22 mouse cellular contexts compared by ENCODE assay signal in genomic region chr10:75949053-75950045, GRCm38 (mm10). TPM values are rescaled to one million over a fixed set of nuclear protein-coding genes. Genes with fewer than 3 reads are reported as not detected.
DNase-seq lines count a peak whose midpoint lies in the region; ATAC-seq and TF ChIP-seq lines count a peak whose summit lies in the region.
"Had no signal": no experiment of that assay in that cellular context is flagged by ENCODE, and none has a peak within 500 bp of the region (broad histone marks: within the 10 kb centered on the region; RNA-seq: fewer than 3 reads in every experiment).

No protein-coding gene starts in this region.

- peaks cover 9% of the 10 kb centered on the region; the same call in 1 of the 2 replicates for H3K27me3 ChIP-seq in midbrain, embryonic 11.5 days (ENCODE audit: control insufficient read depth, insufficient read depth, low read length)
- 0 out of 2 replicates have a peak, but pooled peaks cover 5% of the 10 kb centered on the region for H3K27me3 ChIP-seq in midbrain, postnatal 0 days (ENCODE audit: insufficient read depth, low read length)
- H3K27me3 ChIP-seq in intestine, embryonic 15.5 days (replicated peaks): peaks cover 4% of the 10 kb centered on the region

- TF ChIP-seq CTCF in midbrain, postnatal 0 days (IDR thresholded peaks at IDR 0.05): no peak

- ATAC-seq in midbrain, embryonic 11.5 days (ENCODE audit: low FRiP score): no peak
- no peak for ATAC-seq in midbrain, postnatal 0 days (ENCODE audit: low FRiP score)
- no peak for ATAC-seq in intestine, embryonic 15.5 days
- ATAC-seq: inflammation-experienced regulatory T-cells, adult 6 months had no signal

- H3K9ac ChIP-seq in midbrain, embryonic 11.5 days (ENCODE audit: low read length): no peak overlapping the region
- H3K9ac ChIP-seq in midbrain, postnatal 0 days (replicated peaks; ENCODE audit: low read length, poor library complexity, severe bottlenecking): no peak overlapping the region
- no peak overlapping the region for H3K9ac ChIP-seq in intestine, embryonic 15.5 days
- H3K9ac ChIP-seq: lung, embryonic 14.5 days had no signal

- H3K27ac ChIP-seq in midbrain, embryonic 11.5 days (ENCODE audit: low read depth, low read length): no peak overlapping the region
- no peak overlapping the region for H3K27ac ChIP-seq in midbrain, postnatal 0 days (ENCODE audit: low read depth, low read length)
- no peak overlapping the region for H3K27ac ChIP-seq in intestine, embryonic 15.5 days
- H3K27ac ChIP-seq: hindbrain, embryonic 12.5 days; layer of hippocampus, adult 2 months; midbrain, embryonic 15.5 days had no signal

- no peaks in the 10 kb centered on the region for H3K9me3 ChIP-seq in midbrain, embryonic 11.5 days (ENCODE audit: control insufficient read depth, low read length)
- H3K9me3 ChIP-seq in midbrain, postnatal 0 days (ENCODE audit: low read length): no peaks in the 10 kb centered on the region
- H3K9me3 ChIP-seq in intestine, embryonic 15.5 days: no peaks in the 10 kb centered on the region
- H3K9me3 ChIP-seq: hindbrain, embryonic 12.5 days; midbrain, embryonic 15.5 days had no signal

- H3K4me2 ChIP-seq in midbrain, embryonic 11.5 days: no peak overlapping the region
- no peak overlapping the region for H3K4me2 ChIP-seq in midbrain, postnatal 0 days (ENCODE audit: low read depth, low read length, poor library complexity, severe bottlenecking)
- no peak overlapping the region for H3K4me2 ChIP-seq in intestine, embryonic 15.5 days (replicated peaks)

- WGBS in midbrain, embryonic 11.5 days: 83% methylated on average over 22 of the region's 22 CpGs
- 87% methylated on average over 22 of the region's 22 CpGs for WGBS in midbrain, postnatal 0 days
- 76% methylated on average over 22 of the region's 22 CpGs for WGBS in intestine, embryonic 15.5 days

- H3K36me3 ChIP-seq in midbrain, embryonic 11.5 days (ENCODE audit: control insufficient read depth, insufficient read depth, low read length): no peaks in the 10 kb centered on the region
- no peaks in the 10 kb centered on the region for H3K36me3 ChIP-seq in midbrain, postnatal 0 days (ENCODE audit: insufficient read depth, low read length)
- no peaks in the 10 kb centered on the region for H3K36me3 ChIP-seq in intestine, embryonic 15.5 days
- H3K36me3 ChIP-seq: hindbrain, embryonic 12.5 days; midbrain, embryonic 15.5 days had no signal

- peak; percentile 21 to 56 for DNase-seq in adrenal gland, adult (ENCODE audit: inconsistent age in 2 of 2, low spot score in 1 of 2)
- no peak for DNase-seq in adrenal gland, postnatal 36 days
- DNase-seq in midbrain, embryonic 11.5 days (ENCODE audit: low spot score, missing footprints): peak; percentile 71
- DNase-seq in midbrain, postnatal 0 days (ENCODE audit: low spot score): no peak
- peak; percentile 30 for DNase-seq in kidney, postnatal 10 days
- DNase-seq in spleen, postnatal 4 days (ENCODE audit: low spot score in 2 of 2): peak; percentile 52 to 69
- no peak for DNase-seq in thymus, postnatal 36 days
- DNase-seq: cerebellum, postnatal 25 days; gastrocnemius, postnatal 10 days; heart, postnatal 10 days; lung, embryonic 14.5 days; right cerebral cortex, adult 18-20 months; thymus, postnatal 4 days had no signal

- H3K4me3 ChIP-seq in midbrain, embryonic 11.5 days (ENCODE audit: low read depth, low read length): no peak overlapping the region
- H3K4me3 ChIP-seq in midbrain, postnatal 0 days (ENCODE audit: low read depth, low read length): no peak overlapping the region
- H3K4me3 ChIP-seq in intestine, embryonic 15.5 days (replicated peaks): no peak overlapping the region
- H3K4me3 ChIP-seq: layer of hippocampus, adult 2 months had no signal

- peaks cover 6% of the 10 kb centered on the region; the same call in 1 of the 2 replicates for H3K4me1 ChIP-seq in midbrain, embryonic 11.5 days (ENCODE audit: control insufficient read depth, insufficient read depth, low read length)
- H3K4me1 ChIP-seq in midbrain, postnatal 0 days (ENCODE audit: insufficient read depth, low read length): peaks cover 5% of the 10 kb centered on the region; the same call in 1 of the 2 replicates
- H3K4me1 ChIP-seq in intestine, embryonic 15.5 days (replicated peaks): peaks cover 9% of the 10 kb centered on the region; the same call in 1 of the 2 replicates

RNA-seq across cellular contexts. Expression of gene Gm5134, which starts 5.0 kb away (rescaled TPM):
- total RNA-seq in adrenal gland, postnatal 36 days (2021): not detected
- polyA plus RNA-seq in midbrain, embryonic 11.5 days (2014; fragmentation: Nextera tagmentation; extraction: Ambion mirVana): 0.06 and 0.11 TPM in 2 replicates
- not detected in 2 replicates for total RNA-seq in midbrain, postnatal 0 days (2014; rRNA removed)
- polyA plus RNA-seq in midbrain, postnatal 0 days (2015; fragmentation: Nextera tagmentation; extraction: Ambion mirVana): not detected in 2 replicates
- polyA plus RNA-seq in intestine, embryonic 15.5 days (2015; fragmentation: Nextera tagmentation; extraction: Ambion mirVana): not detected in 2 replicates
- total RNA-seq: gastrocnemius, postnatal 10 days; heart, adult 8-10 months; heart, postnatal 10 days; layer of hippocampus, adult 2 months; left cerebral cortex, postnatal 36 days; liver, adult 2 months had no signal
- polyA plus RNA-seq: embryonic facial prominence, embryonic 11.5 days; hindbrain, embryonic 12.5 days; liver, adult 2 months; midbrain, embryonic 15.5 days had no signal

RNA-seq across cellular contexts. Expression of gene Vpreb3, which starts 6.5 kb away (rescaled TPM):
- total RNA-seq in adrenal gland, postnatal 36 days (2021): not detected
- 0.47 and 0.70 TPM in 2 replicates for polyA plus RNA-seq in midbrain, embryonic 11.5 days (2014; fragmentation: Nextera tagmentation; extraction: Ambion mirVana)
- not detected in 2 replicates for total RNA-seq in midbrain, postnatal 0 days (2014; rRNA removed)
- 0.59 and 0.72 TPM in 2 replicates for polyA plus RNA-seq in midbrain, postnatal 0 days (2015; fragmentation: Nextera tagmentation; extraction: Ambion mirVana)
- polyA plus RNA-seq in intestine, embryonic 15.5 days (2015; fragmentation: Nextera tagmentation; extraction: Ambion mirVana): 0.57 and 0.89 TPM in 2 replicates
- total RNA-seq: heart, adult 8-10 months; layer of hippocampus, adult 2 months; left cerebral cortex, postnatal 36 days had no signal
- polyA plus RNA-seq: embryonic facial prominence, embryonic 11.5 days had no signal

RNA-seq across cellular contexts. Expression of gene Gm867, which starts 8.9 kb away (rescaled TPM):
- total RNA-seq in adrenal gland, postnatal 36 days (2021): 1 to 10 TPM in 1 of 2 experiments, under 1 TPM in 1; 0.83 to 2.3 TPM
- polyA plus RNA-seq in midbrain, embryonic 11.5 days (2014; fragmentation: Nextera tagmentation; extraction: Ambion mirVana): 0.48 and 1.5 TPM in 2 replicates
- total RNA-seq in midbrain, postnatal 0 days (2014; rRNA removed): 0.88 and 1.7 TPM in 2 replicates
- polyA plus RNA-seq in midbrain, postnatal 0 days (2015; fragmentation: Nextera tagmentation; extraction: Ambion mirVana): 1.6 TPM in 2 replicates
- 0.30 and 0.47 TPM in 2 replicates for polyA plus RNA-seq in intestine, embryonic 15.5 days (2015; fragmentation: Nextera tagmentation; extraction: Ambion mirVana)
- total RNA-seq: heart, adult 8-10 months; heart, postnatal 10 days had no signal
- polyA plus RNA-seq: inflammation-experienced regulatory T-cells, adult 6 months had no signal

RNA-seq across cellular contexts. Expression of gene Mmp11, which starts 13.1 kb away (rescaled TPM):
- total RNA-seq in adrenal gland, postnatal 36 days (2021): 10 to 100 TPM in 1 of 2 experiments, 1 to 10 TPM in 1; 8.6 to 10.1 TPM
- polyA plus RNA-seq in midbrain, embryonic 11.5 days (2014; fragmentation: Nextera tagmentation; extraction: Ambion mirVana): 33.6 and 34.6 TPM in 2 replicates
- 6.8 and 11.5 TPM in 2 replicates for total RNA-seq in midbrain, postnatal 0 days (2014; rRNA removed)
- 6.6 and 8.1 TPM in 2 replicates for polyA plus RNA-seq in midbrain, postnatal 0 days (2015; fragmentation: Nextera tagmentation; extraction: Ambion mirVana)
- 30.1 and 32.2 TPM in 2 replicates for polyA plus RNA-seq in intestine, embryonic 15.5 days (2015; fragmentation: Nextera tagmentation; extraction: Ambion mirVana)

RNA-seq across cellular contexts. Expression of gene Chchd10, which starts 16.4 kb away (rescaled TPM):
- total RNA-seq in adrenal gland, postnatal 36 days (2021): 1,000 to 10,000 TPM; 1,047 to 1,196 TPM
- polyA plus RNA-seq in midbrain, embryonic 11.5 days (2014; fragmentation: Nextera tagmentation; extraction: Ambion mirVana): 5.5 and 6.4 TPM in 2 replicates
- 216 and 266 TPM in 2 replicates for total RNA-seq in midbrain, postnatal 0 days (2014; rRNA removed)
- 221 and 260 TPM in 2 replicates for polyA plus RNA-seq in midbrain, postnatal 0 days (2015; fragmentation: Nextera tagmentation; extraction: Ambion mirVana)
- polyA plus RNA-seq in intestine, embryonic 15.5 days (2015; fragmentation: Nextera tagmentation; extraction: Ambion mirVana): 171 and 215 TPM in 2 replicates

Comparison
In these comparisons a context has a peak if more than half of its experiments do, and no peak if none do; other contexts are left out.
1. DNase-seq: peak in adrenal gland, adult (2 of 2), midbrain, embryonic 11.5 days (single experiment), kidney, postnatal 10 days (single experiment) and spleen, postnatal 4 days (2 of 2); none in adrenal gland, postnatal 36 days (0 of 2), midbrain, postnatal 0 days (single experiment) and thymus, postnatal 36 days (0 of 2).